Mouse (Mus musculus): Measurements from ENCODE around the gene Abtb2. TPM values are rescaled to one million over a fixed set of nuclear protein-coding genes. Genes with fewer than 3 reads are reported as not detected.
A peak's percentile ranks its signal among the peaks of the same experiment; 100 is the strongest.

The Abtb2 gene
- polyA plus RNA-seq, 1 experiment from 2014 or later, result 15.6 TPM

GRCm38 (mm10) chr2:103664341-103664740 is 98.2 kb downstream of the Abtb2 start:
- WGBS (ENCODE audit: insufficient replicate concordance), result 71% methylated on average over 6 of the region's 6 CpGs
- H3K27ac ChIP-seq (ENCODE audit: low read depth, low read length), result no peak overlapping the region
- H3K4me3 ChIP-seq (ENCODE audit: low read depth, low read length), result no peak overlapping the region
- no peaks in the 10 kb centered on the region for H3K36me3 ChIP-seq (ENCODE audit: control insufficient read depth, insufficient read depth, low read length)
- no peaks in the 10 kb centered on the region for H3K9me3 ChIP-seq (replicated peaks; ENCODE audit: control insufficient read depth, low read length)
- no peak for ATAC-seq (replicated peaks; ENCODE audit: insufficient number of reproducible peaks, low FRiP score, low TSS enrichment)
- H3K4me2 ChIP-seq, result no peak overlapping the region
- H3K9ac ChIP-seq (ENCODE audit: low read depth, low read length), result no peak overlapping the region
- H3K4me1 ChIP-seq (ENCODE audit: control insufficient read depth, insufficient read depth, low read length), result peaks cover 47% of the 10 kb centered on the region
- H3K27me3 ChIP-seq (ENCODE audit: control insufficient read depth, insufficient read depth, low read length), result no peaks in the 10 kb centered on the region

GRCm38 (mm10) chr2:103667962-103668815 is 102.1 kb downstream of the Abtb2 start:
- peak overlapping the region; percentile 74 for H3K27ac ChIP-seq (ENCODE audit: low read depth, low read length)
- peaks cover 39% of the 10 kb centered on the region for H3K4me1 ChIP-seq (ENCODE audit: control insufficient read depth, insufficient read depth, low read length)
- H3K9ac ChIP-seq (ENCODE audit: low read depth, low read length), result no peak overlapping the region
- no peaks in the 10 kb centered on the region for H3K27me3 ChIP-seq (ENCODE audit: control insufficient read depth, insufficient read depth, low read length)
- H3K36me3 ChIP-seq (ENCODE audit: control insufficient read depth, insufficient read depth, low read length), result no peaks in the 10 kb centered on the region
- no peak overlapping the region for H3K4me3 ChIP-seq (ENCODE audit: low read depth, low read length)
- H3K9me3 ChIP-seq (replicated peaks; ENCODE audit: control insufficient read depth, low read length), result no peaks in the 10 kb centered on the region
- 64% methylated on average over 8 of the region's 8 CpGs for WGBS (ENCODE audit: insufficient replicate concordance)
- H3K4me2 ChIP-seq, result no peak overlapping the region
- 0 out of 2 replicates have a peak, but pooled peaks have one; percentile 52 for ATAC-seq (replicated peaks; ENCODE audit: insufficient number of reproducible peaks, low FRiP score, low TSS enrichment)

- Histone ChIP-seq H3K36me3 (ENCODE audit: control insufficient read depth, insufficient read depth, low read length) (no peaks in the 10 kb centered on the region), H3K9me3 (replicated peaks; ENCODE audit: control insufficient read depth, low read length) (no peaks in the 10 kb centered on the region), H3K27me3 (ENCODE audit: control insufficient read depth, insufficient read depth, low read length) (no peaks in the 10 kb centered on the region), H3K9ac (ENCODE audit: low read depth, low read length) (no peak overlapping the region), H3K27ac (ENCODE audit: low read depth, low read length) (no peak overlapping the region), H3K4me3 (ENCODE audit: low read depth, low read length) (no peak overlapping the region), H3K4me2 (no peak overlapping the region), H3K4me1 (ENCODE audit: control insufficient read depth, insufficient read depth, low read length) (peaks cover 36% of the 10 kb centered on the region)
- no peak for ATAC-seq (replicated peaks; ENCODE audit: insufficient number of reproducible peaks, low FRiP score, low TSS enrichment)
- WGBS (ENCODE audit: insufficient replicate concordance), result 81% methylated on average over 8 of the region's 8 CpGs
Measured at GRCm38 (mm10) chr2:103668939-103669338, 102.8 kb downstream of the Abtb2 start.

- H3K4me1 ChIP-seq (ENCODE audit: control insufficient read depth, insufficient read depth, low read length), result peaks cover 36% of the 10 kb centered on the region
- no peaks in the 10 kb centered on the region for H3K36me3 ChIP-seq (ENCODE audit: control insufficient read depth, insufficient read depth, low read length)
- H3K9me3 ChIP-seq (replicated peaks; ENCODE audit: control insufficient read depth, low read length), result no peaks in the 10 kb centered on the region
- H3K27ac ChIP-seq (ENCODE audit: low read depth, low read length), result peak overlapping the region; percentile 79
- H3K4me3 ChIP-seq (ENCODE audit: low read depth, low read length), result no peak overlapping the region
- H3K27me3 ChIP-seq (ENCODE audit: control insufficient read depth, insufficient read depth, low read length), result no peaks in the 10 kb centered on the region
- WGBS (ENCODE audit: insufficient replicate concordance), result 78% methylated on average over 4 of the region's 4 CpGs
- H3K4me2 ChIP-seq, result peak overlapping the region; percentile 23; the same call in 1 of the 2 replicates
- peak overlapping the region; percentile 43 for H3K9ac ChIP-seq (ENCODE audit: low read depth, low read length)
- no peak for ATAC-seq (replicated peaks; ENCODE audit: insufficient number of reproducible peaks, low FRiP score, low TSS enrichment)
Measured at GRCm38 (mm10) chr2:103669561-103669960, 103.5 kb downstream of the Abtb2 start.

- peak overlapping the region; percentile 79 for H3K27ac ChIP-seq (ENCODE audit: low read depth, low read length)
- H3K4me2 ChIP-seq, result no peak overlapping the region
- H3K9ac ChIP-seq (ENCODE audit: low read depth, low read length), result no peak overlapping the region
- H3K9me3 ChIP-seq (replicated peaks; ENCODE audit: control insufficient read depth, low read length), result no peaks in the 10 kb centered on the region
- H3K27me3 ChIP-seq (ENCODE audit: control insufficient read depth, insufficient read depth, low read length), result no peaks in the 10 kb centered on the region
- no peaks in the 10 kb centered on the region for H3K36me3 ChIP-seq (ENCODE audit: control insufficient read depth, insufficient read depth, low read length)
- H3K4me1 ChIP-seq (ENCODE audit: control insufficient read depth, insufficient read depth, low read length), result peaks cover 36% of the 10 kb centered on the region
- 22% methylated on average over 3 of the region's 3 CpGs for WGBS (ENCODE audit: insufficient replicate concordance)
- peak; percentile 75 for ATAC-seq (replicated peaks; ENCODE audit: insufficient number of reproducible peaks, low FRiP score, low TSS enrichment)
- no peak overlapping the region for H3K4me3 ChIP-seq (ENCODE audit: low read depth, low read length)
Measured at GRCm38 (mm10) chr2:103670276-103670680, 104.2 kb downstream of the Abtb2 start.

- 78% methylated on average over 7 of the region's 7 CpGs for WGBS (ENCODE audit: insufficient replicate concordance)
- no peaks in the 10 kb centered on the region for H3K36me3 ChIP-seq (ENCODE audit: control insufficient read depth, insufficient read depth, low read length)
- no peak for ATAC-seq (replicated peaks; ENCODE audit: insufficient number of reproducible peaks, low FRiP score, low TSS enrichment)
- H3K9ac ChIP-seq (ENCODE audit: low read depth, low read length), result no peak overlapping the region
- H3K27ac ChIP-seq (ENCODE audit: low read depth, low read length), result no peak overlapping the region
- no peaks in the 10 kb centered on the region for H3K27me3 ChIP-seq (ENCODE audit: control insufficient read depth, insufficient read depth, low read length)
- no peak overlapping the region for H3K4me2 ChIP-seq
- no peak overlapping the region for H3K4me3 ChIP-seq (ENCODE audit: low read depth, low read length)
- no peaks in the 10 kb centered on the region for H3K9me3 ChIP-seq (replicated peaks; ENCODE audit: control insufficient read depth, low read length)
- peaks cover 37% of the 10 kb centered on the region for H3K4me1 ChIP-seq (ENCODE audit: control insufficient read depth, insufficient read depth, low read length)
Measured at GRCm38 (mm10) chr2:103672573-103673119, 106.5 kb downstream of the Abtb2 start.

- Histone ChIP-seq H3K9me3 (replicated peaks; ENCODE audit: control insufficient read depth, low read length) (no peaks in the 10 kb centered on the region), H3K27me3 (ENCODE audit: control insufficient read depth, insufficient read depth, low read length) (no peaks in the 10 kb centered on the region), H3K4me1 (ENCODE audit: control insufficient read depth, insufficient read depth, low read length) (peaks cover 28% of the 10 kb centered on the region), H3K27ac (ENCODE audit: low read depth, low read length) (no peak overlapping the region), H3K4me2 (no peak overlapping the region), H3K4me3 (ENCODE audit: low read depth, low read length) (no peak overlapping the region), H3K9ac (ENCODE audit: low read depth, low read length) (no peak overlapping the region), H3K36me3 (ENCODE audit: control insufficient read depth, insufficient read depth, low read length) (no peaks in the 10 kb centered on the region)
- 69% methylated on average over 4 of the region's 4 CpGs for WGBS (ENCODE audit: insufficient replicate concordance)
- ATAC-seq (replicated peaks; ENCODE audit: insufficient number of reproducible peaks, low FRiP score, low TSS enrichment), result no peak
Measured at GRCm38 (mm10) chr2:103673609-103674008, 107.5 kb downstream of the Abtb2 start.

- Histone ChIP-seq H3K4me2 (no peak overlapping the region), H3K4me1 (ENCODE audit: control insufficient read depth, insufficient read depth, low read length) (peaks cover 13% of the 10 kb centered on the region), H3K27ac (ENCODE audit: low read depth, low read length) (no peak overlapping the region), H3K4me3 (ENCODE audit: low read depth, low read length) (no peak overlapping the region), H3K9ac (ENCODE audit: low read depth, low read length) (no peak overlapping the region), H3K36me3 (ENCODE audit: control insufficient read depth, insufficient read depth, low read length) (no peaks in the 10 kb centered on the region), H3K27me3 (ENCODE audit: control insufficient read depth, insufficient read depth, low read length) (no peaks in the 10 kb centered on the region), H3K9me3 (replicated peaks; ENCODE audit: control insufficient read depth, low read length) (no peaks in the 10 kb centered on the region)
- WGBS (ENCODE audit: insufficient replicate concordance), result 85% methylated on average over 5 of the region's 5 CpGs
- ATAC-seq (replicated peaks; ENCODE audit: insufficient number of reproducible peaks, low FRiP score, low TSS enrichment), result no peak
Measured at GRCm38 (mm10) chr2:103675391-103675790, 109.3 kb downstream of the Abtb2 start.
